ENCODE assay signal across 14 mouse cellular contexts in genomic region chr6:126114934-126115633, GRCm38 (mm10). TPM values are rescaled to one million over a fixed set of nuclear protein-coding genes. Genes with fewer than 3 reads are reported as not detected.
DNase-seq lines count a peak whose midpoint lies in the region; ATAC-seq and TF ChIP-seq lines count a peak whose summit lies in the region.
"Had no signal": no experiment of that assay in that cellular context is flagged by ENCODE, and none has a peak within 500 bp of the region (broad histone marks: within the 10 kb centered on the region; RNA-seq: fewer than 3 reads in every experiment).

No protein-coding gene starts in this region.

- 51% methylated on average over 10 of the region's 10 CpGs for WGBS in forebrain, embryonic 10.5 days
- 65% methylated on average over 10 of the region's 10 CpGs for WGBS in forebrain, postnatal 0 days
- WGBS in intestine, embryonic 14.5 days, result 30% methylated on average over 10 of the region's 10 CpGs
- 42% methylated on average over 10 of the region's 10 CpGs for WGBS in intestine, postnatal 0 days
- WGBS in stomach, embryonic 14.5 days, result 42% methylated on average over 10 of the region's 10 CpGs
- WGBS in stomach, postnatal 0 days, result 45% methylated on average over 10 of the region's 10 CpGs
- WGBS in stomach, embryonic 16.5 days, result 43% methylated on average over 10 of the region's 10 CpGs

- H3K27me3 ChIP-seq in forebrain, embryonic 10.5 days (ENCODE audit: poor library complexity, severe bottlenecking), result no peaks in the 10 kb centered on the region
- no peaks in the 10 kb centered on the region for H3K27me3 ChIP-seq in forebrain, postnatal 0 days (ENCODE audit: insufficient read depth, low read length)
- H3K27me3 ChIP-seq in intestine, embryonic 14.5 days (replicated peaks; ENCODE audit: control insufficient read depth, insufficient read depth, low read length), result no peaks in the 10 kb centered on the region
- no peaks in the 10 kb centered on the region for H3K27me3 ChIP-seq in intestine, postnatal 0 days (replicated peaks; ENCODE audit: control insufficient read depth, insufficient read depth, low read length)
- no peaks in the 10 kb centered on the region for H3K27me3 ChIP-seq in stomach, embryonic 14.5 days (ENCODE audit: control insufficient read depth, insufficient read depth, low read length)
- no peaks in the 10 kb centered on the region for H3K27me3 ChIP-seq in stomach, postnatal 0 days (ENCODE audit: control insufficient read depth, insufficient read depth, low read length)
- no peaks in the 10 kb centered on the region for H3K27me3 ChIP-seq in stomach, embryonic 16.5 days (ENCODE audit: control insufficient read depth, insufficient read depth, low read length)
- H3K27me3 ChIP-seq: midbrain, embryonic 15.5 days had no signal

- no peak for ATAC-seq in forebrain, postnatal 0 days
- ATAC-seq in intestine, embryonic 14.5 days (replicated peaks; ENCODE audit: low FRiP score, low TSS enrichment, low read depth), result no peak
- ATAC-seq in intestine, postnatal 0 days, result no peak
- peak; percentile 50; the same call in 1 of the 2 replicates for ATAC-seq in stomach, embryonic 14.5 days (ENCODE audit: insufficient number of reproducible peaks, insufficient read depth, low FRiP score, low read depth)
- ATAC-seq in stomach, postnatal 0 days (ENCODE audit: low FRiP score, low TSS enrichment), result no peak
- no peak for ATAC-seq in stomach, embryonic 16.5 days (ENCODE audit: insufficient read depth, low FRiP score)
- ATAC-seq: inflammation-experienced regulatory T-cells, adult 6 months; midbrain, embryonic 15.5 days had no signal

- peak; percentile 32 for DNase-seq in forebrain, embryonic 10.5 days (ENCODE audit: extremely low spot score, low spot score)
- DNase-seq in forebrain, postnatal 0 days, result no peak
- DNase-seq in intestine, embryonic 14.5 days (ENCODE audit: low spot score), result no peak
- DNase-seq in stomach, postnatal 0 days (ENCODE audit: low spot score), result no peak
- DNase-seq in cerebellum, postnatal 25 days, result no peak
- DNase-seq: cerebellum, postnatal 36 days; gastrocnemius, postnatal 10 days had no signal

- no peak overlapping the region for H3K4me2 ChIP-seq in forebrain, postnatal 0 days (ENCODE audit: low read depth)
- H3K4me2 ChIP-seq in intestine, embryonic 14.5 days (ENCODE audit: low read length), result 0 out of 2 replicates have a peak overlapping the region, but pooled peaks have one; percentile 11
- H3K4me2 ChIP-seq in intestine, postnatal 0 days (replicated peaks; ENCODE audit: low read depth), result no peak overlapping the region
- H3K4me2 ChIP-seq in stomach, embryonic 14.5 days (replicated peaks; ENCODE audit: low read depth, low read length), result no peak overlapping the region
- H3K4me2 ChIP-seq in stomach, postnatal 0 days (replicated peaks; ENCODE audit: low read depth), result no peak overlapping the region
- H3K4me2 ChIP-seq in stomach, embryonic 16.5 days (ENCODE audit: low read depth, low read length), result no peak overlapping the region
- H3K4me2 ChIP-seq: midbrain, embryonic 15.5 days had no signal

- no peak overlapping the region for H3K4me3 ChIP-seq in forebrain, embryonic 10.5 days
- no peak overlapping the region for H3K4me3 ChIP-seq in forebrain, postnatal 0 days (ENCODE audit: low read depth, low read length)
- H3K4me3 ChIP-seq in intestine, embryonic 14.5 days (ENCODE audit: low read depth, low read length), result no peak overlapping the region
- H3K4me3 ChIP-seq in intestine, postnatal 0 days (ENCODE audit: low read depth, low read length), result no peak overlapping the region
- H3K4me3 ChIP-seq in stomach, embryonic 14.5 days (ENCODE audit: low read depth, low read length), result no peak overlapping the region
- H3K4me3 ChIP-seq in stomach, postnatal 0 days (ENCODE audit: low read depth, low read length), result no peak overlapping the region
- H3K4me3 ChIP-seq in stomach, embryonic 16.5 days (replicated peaks; ENCODE audit: low read length), result no peak overlapping the region
- H3K4me3 ChIP-seq: midbrain, embryonic 15.5 days had no signal

- TF ChIP-seq CTCF in forebrain, postnatal 0 days (IDR thresholded peaks at IDR 0.05; ENCODE audit: low read depth), result no peak
- TF ChIP-seq CTCF in intestine, postnatal 0 days (IDR thresholded peaks at IDR 0.05; ENCODE audit: low read depth), result no peak
- no peak for TF ChIP-seq CTCF in stomach, postnatal 0 days (IDR thresholded peaks at IDR 0.05; ENCODE audit: low read depth)

- no peak for TF ChIP-seq EP300 in stomach, postnatal 0 days (optimal IDR thresholded peaks at IDR 0.05)

- H3K4me1 ChIP-seq in forebrain, embryonic 10.5 days, result peaks cover 29% of the 10 kb centered on the region
- H3K4me1 ChIP-seq in forebrain, postnatal 0 days (ENCODE audit: insufficient read depth), result no peaks in the 10 kb centered on the region
- H3K4me1 ChIP-seq in intestine, embryonic 14.5 days (replicated peaks; ENCODE audit: control insufficient read depth, insufficient read depth, low read length), result peaks cover 33% of the 10 kb centered on the region
- no peaks in the 10 kb centered on the region for H3K4me1 ChIP-seq in intestine, postnatal 0 days (replicated peaks; ENCODE audit: control insufficient read depth, insufficient read depth, low read length)
- H3K4me1 ChIP-seq in stomach, embryonic 14.5 days (ENCODE audit: control insufficient read depth, insufficient read depth, low read length), result peaks cover 27% of the 10 kb centered on the region
- H3K4me1 ChIP-seq in stomach, postnatal 0 days (replicated peaks; ENCODE audit: control insufficient read depth, insufficient read depth), result no peaks in the 10 kb centered on the region
- H3K4me1 ChIP-seq in stomach, embryonic 16.5 days (ENCODE audit: control insufficient read depth, insufficient read depth, low read length), result peaks cover 32% of the 10 kb centered on the region
- H3K4me1 ChIP-seq: midbrain, embryonic 15.5 days had no signal

- H3K9me3 ChIP-seq in forebrain, embryonic 10.5 days, result no peaks in the 10 kb centered on the region
- no peaks in the 10 kb centered on the region for H3K9me3 ChIP-seq in forebrain, postnatal 0 days (ENCODE audit: low read length)
- no peaks in the 10 kb centered on the region for H3K9me3 ChIP-seq in intestine, embryonic 14.5 days (ENCODE audit: control insufficient read depth, low read length)
- no peaks in the 10 kb centered on the region for H3K9me3 ChIP-seq in intestine, postnatal 0 days (ENCODE audit: control insufficient read depth)
- no peaks in the 10 kb centered on the region for H3K9me3 ChIP-seq in stomach, embryonic 14.5 days (ENCODE audit: control insufficient read depth, low read depth, low read length)
- H3K9me3 ChIP-seq in stomach, postnatal 0 days (ENCODE audit: control insufficient read depth, low read length), result no peaks in the 10 kb centered on the region
- no peaks in the 10 kb centered on the region for H3K9me3 ChIP-seq in stomach, embryonic 16.5 days (replicated peaks; ENCODE audit: control insufficient read depth, low read length)
- H3K9me3 ChIP-seq: midbrain, embryonic 15.5 days had no signal

- no peaks in the 10 kb centered on the region for H3K36me3 ChIP-seq in forebrain, embryonic 10.5 days (replicated peaks)
- no peaks in the 10 kb centered on the region for H3K36me3 ChIP-seq in forebrain, postnatal 0 days (ENCODE audit: insufficient read depth)
- no peaks in the 10 kb centered on the region for H3K36me3 ChIP-seq in intestine, embryonic 14.5 days (ENCODE audit: control insufficient read depth, insufficient read depth, low read length)
- H3K36me3 ChIP-seq in intestine, postnatal 0 days (ENCODE audit: control insufficient read depth, insufficient read depth), result no peaks in the 10 kb centered on the region
- no peaks in the 10 kb centered on the region for H3K36me3 ChIP-seq in stomach, embryonic 14.5 days (ENCODE audit: control insufficient read depth, insufficient read depth, low read length)
- H3K36me3 ChIP-seq in stomach, postnatal 0 days (ENCODE audit: control insufficient read depth, insufficient read depth, low read length), result no peaks in the 10 kb centered on the region
- no peaks in the 10 kb centered on the region for H3K36me3 ChIP-seq in stomach, embryonic 16.5 days (ENCODE audit: control insufficient read depth, insufficient read depth, low read length)
- H3K36me3 ChIP-seq: G1E; midbrain, embryonic 15.5 days had no signal

- no peak overlapping the region for H3K9ac ChIP-seq in forebrain, postnatal 0 days
- peak overlapping the region; percentile 20; the same call in 1 of the 2 replicates for H3K9ac ChIP-seq in intestine, embryonic 14.5 days (ENCODE audit: low read length)
- no peak overlapping the region for H3K9ac ChIP-seq in intestine, postnatal 0 days (ENCODE audit: low read depth, low read length)
- no peak overlapping the region for H3K9ac ChIP-seq in stomach, embryonic 14.5 days (replicated peaks; ENCODE audit: low read depth, low read length)
- H3K9ac ChIP-seq in stomach, postnatal 0 days (ENCODE audit: low read length), result no peak overlapping the region
- no peak overlapping the region for H3K9ac ChIP-seq in stomach, embryonic 16.5 days (ENCODE audit: low read length)
- H3K9ac ChIP-seq: liver, embryonic 14.5 days; midbrain, embryonic 15.5 days had no signal

- H3K27ac ChIP-seq in forebrain, embryonic 10.5 days, result peak overlapping the region; percentile 80
- H3K27ac ChIP-seq in forebrain, postnatal 0 days (ENCODE audit: low read depth, low read length), result no peak overlapping the region
- peak overlapping the region; percentile 92 for H3K27ac ChIP-seq in intestine, embryonic 14.5 days (ENCODE audit: low read depth)
- H3K27ac ChIP-seq in intestine, postnatal 0 days (ENCODE audit: low read depth, low read length), result no peak overlapping the region
- H3K27ac ChIP-seq in stomach, embryonic 14.5 days (ENCODE audit: low read length), result peak overlapping the region; percentile 92
- no peak overlapping the region; the same call in 1 of the 2 replicates for H3K27ac ChIP-seq in stomach, postnatal 0 days (replicated peaks)
- peak overlapping the region; percentile 78 for H3K27ac ChIP-seq in stomach, embryonic 16.5 days (ENCODE audit: low read length)
- H3K27ac ChIP-seq: liver, embryonic 14.5 days; midbrain, embryonic 15.5 days had no signal

RNA-seq across cellular contexts. Expression of gene Ntf3, which starts 51.6 kb away (rescaled TPM):
- 6.6 and 6.7 TPM in 2 replicates for polyA plus RNA-seq in forebrain, embryonic 10.5 days (2016; fragmentation: Nextera tagmentation; extraction: Ambion mirVana)
- 13.8 and 14.4 TPM in 2 replicates for total RNA-seq in forebrain, postnatal 0 days (2014; rRNA removed)
- 14.1 and 15.9 TPM in 2 replicates for polyA plus RNA-seq in forebrain, postnatal 0 days (2015; fragmentation: Nextera tagmentation; extraction: Ambion mirVana)
- 9.9 and 13.2 TPM in 2 replicates for polyA plus RNA-seq in intestine, embryonic 14.5 days (2014; fragmentation: Nextera tagmentation; extraction: Ambion mirVana)
- 7.2 and 8.1 TPM in 2 replicates for polyA plus RNA-seq in intestine, postnatal 0 days (2015; fragmentation: Nextera tagmentation; extraction: Ambion mirVana)
- polyA plus RNA-seq in stomach, embryonic 14.5 days (2014; fragmentation: Nextera tagmentation; extraction: Ambion mirVana), result 13.8 and 15.8 TPM in 2 replicates
- polyA plus RNA-seq in stomach, postnatal 0 days (2015; fragmentation: Nextera tagmentation; extraction: Ambion mirVana), result 7.2 and 8.9 TPM in 2 replicates
- polyA plus RNA-seq in stomach, embryonic 16.5 days (2015; fragmentation: Nextera tagmentation; extraction: Ambion mirVana), result 9.0 and 9.2 TPM in 2 replicates
- total RNA-seq: G1E had no signal
- polyA plus RNA-seq: G1E; inflammation-experienced regulatory T-cells, adult 6 months had no signal

Comparison
In these comparisons a context has a peak if more than half of its experiments do, and no peak if none do; other contexts are left out.
1. H3K27ac ChIP-seq: peak in forebrain, embryonic 10.5 days (single experiment), intestine, embryonic 14.5 days (single experiment), stomach, embryonic 14.5 days (single experiment) and stomach, embryonic 16.5 days (single experiment); none in forebrain, postnatal 0 days (single experiment), intestine, postnatal 0 days (single experiment) and stomach, postnatal 0 days (single experiment).